Mouse (Mus musculus) intestine, postnatal 0 days (tissue): ENCODE results near the gene Dnal1. TPM values are rescaled to one million over a fixed set of nuclear protein-coding genes. Genes with fewer than 3 reads are reported as not detected.

Source experiments
- ATAC-seq: fragments of 200-750 bp; cut with Nextera tagmentation; 2 replicates; pipeline ENCODE4 v1.8.0; 2017; ENCODE audit warnings: mild to moderate bottlenecking, moderate TSS enrichment, moderate library complexity
- H3K27ac ChIP-seq: fragments of 300-500 bp; sonication (generic); 2 replicates; pipeline ENCODE4 v1.5.1; 2014; ENCODE audit warnings: mild to moderate bottlenecking, low read depth, low read length, moderate library complexity
- H3K27me3 ChIP-seq: fragments of 300-500 bp; sonication (generic); replicated peaks from 2 replicates; pipeline ENCODE4 v1.6.1; 2014; ENCODE audit warnings: low read length, mixed read lengths; ENCODE audit not compliant: control insufficient read depth, insufficient read depth
- H3K36me3 ChIP-seq: fragments of 300-500 bp; sonication (generic); 2 replicates; pipeline ENCODE4 v1.6.1; 2014; ENCODE audit warnings: mild to moderate bottlenecking, moderate library complexity; ENCODE audit not compliant: control insufficient read depth, insufficient read depth
- H3K4me1 ChIP-seq: fragments of 300-500 bp; sonication (generic); replicated peaks from 2 replicates; pipeline ENCODE4 v1.6.1; 2014; ENCODE audit warnings: antibody characterized with exemption, low read length, mixed read lengths; ENCODE audit not compliant: control insufficient read depth, insufficient read depth
- H3K4me2 ChIP-seq: fragments of 300-500 bp; sonication (generic); replicated peaks from 2 replicates; pipeline ENCODE4 v1.6.1; 2014; ENCODE audit warnings: low read depth, mild to moderate bottlenecking, moderate library complexity
- H3K4me3 ChIP-seq: fragments of 300-500 bp; sonication (generic); 2 replicates; pipeline ENCODE4 v1.5.1; 2014; ENCODE audit warnings: low read depth, low read length
- H3K9ac ChIP-seq: fragments of 300-500 bp; sonication (generic); 2 replicates; pipeline ENCODE4 v1.6.1; 2014; ENCODE audit warnings: mild to moderate bottlenecking, low read depth, low read length
- H3K9me3 ChIP-seq: fragments of 300-500 bp; sonication (generic); 2 replicates; pipeline ENCODE4 v1.6.1; 2016; ENCODE audit warnings: mixed run types; ENCODE audit not compliant: control insufficient read depth
- CTCF ChIP-seq: sonication (generic); IDR thresholded peaks from 2 replicates; pipeline ENCODE4 v1.5.1; 2016; ENCODE audit warnings: low read depth, mild to moderate bottlenecking, control low read depth, antibody characterized with exemption, moderate library complexity
- WGBS: fragments of 180-500 bp; shearing (Covaris S2); extraction: QIAGEN DNeasy Blood & Tissue Kit; methylation state at CpG from one replicate; pipeline ENCODE4 v1.1.7; 2014; 5-methylcytosine and 5-hydroxymethylcytosine counted together
- polyA plus RNA-seq: library from polyadenylated mRNA; unstranded; fragments of >200 nt; fragmentation: Nextera tagmentation; extraction: Ambion mirVana; gene quantifications from 2 replicates; pipeline ENCODE4 v1.2.1, GENCODE M21; 2015

Gene Dnal1
- polyA plus RNA-seq, 1 experiment from 2014 or later, result 1.0 TPM

GRCm38 (mm10) chr12:84148622-84149012 is 34.5 kb downstream of the Dnal1 start:
- Histone ChIP-seq H3K9me3 (no peaks in the 10 kb centered on the region), H3K4me3 (peak overlapping the region; percentile 50), H3K4me1 (0 out of 2 replicates have a peak, but pooled peaks cover 2% of the 10 kb centered on the region), H3K9ac (peak overlapping the region; percentile 37; the same call in 1 of the 2 replicates), H3K27ac (no peak overlapping the region), H3K36me3 (peaks cover 29% of the 10 kb centered on the region), H3K4me2 (peak overlapping the region; percentile 79), H3K27me3 (no peaks in the 10 kb centered on the region)
- no peak for ATAC-seq
- TF ChIP-seq CTCF, result no peak
- WGBS, result 14% methylated on average over 10 of the region's 10 CpGs

GRCm38 (mm10) chr12:84149971-84150370 is 35.8 kb downstream of the Dnal1 start:
- no peak overlapping the region for H3K9ac ChIP-seq
- no peak overlapping the region for H3K4me3 ChIP-seq
- TF ChIP-seq CTCF, result no peak

GRCm38 (mm10) chr12:84150976-84151375 is 36.8 kb downstream of the Dnal1 start:
- no peak for TF ChIP-seq CTCF
- H3K36me3 ChIP-seq, result peaks cover 44% of the 10 kb centered on the region
- no peak for ATAC-seq
- H3K27ac ChIP-seq, result no peak overlapping the region
- H3K4me3 ChIP-seq, result no peak overlapping the region
- no peaks in the 10 kb centered on the region for H3K9me3 ChIP-seq
- WGBS, result 20% methylated on average over 6 of the region's 6 CpGs
- 0 out of 2 replicates have a peak, but pooled peaks cover 2% of the 10 kb centered on the region for H3K4me1 ChIP-seq
- no peak overlapping the region for H3K4me2 ChIP-seq
- H3K9ac ChIP-seq, result no peak overlapping the region
- no peaks in the 10 kb centered on the region for H3K27me3 ChIP-seq

More at GRCm38 (mm10) chr12:84149971-84150370, 35.8 kb downstream of the Dnal1 start:
- WGBS, result 92% methylated on average over 15 of the region's 15 CpGs
- Histone ChIP-seq H3K27ac (no peak overlapping the region), H3K4me1 (0 out of 2 replicates have a peak, but pooled peaks cover 2% of the 10 kb centered on the region), H3K27me3 (no peaks in the 10 kb centered on the region), H3K4me2 (no peak overlapping the region), H3K9me3 (no peaks in the 10 kb centered on the region), H3K36me3 (peaks cover 35% of the 10 kb centered on the region)
- ATAC-seq, result no peak

GRCm38 (mm10) chr12:84151911-84152310 is 37.7 kb downstream of the Dnal1 start:
- H3K4me2 ChIP-seq, result peak overlapping the region; percentile 54
- H3K27me3 ChIP-seq, result no peaks in the 10 kb centered on the region
- 0 out of 2 replicates have a peak overlapping the region, but pooled peaks have one; percentile 17 for H3K9ac ChIP-seq
- no peak for TF ChIP-seq CTCF
- peaks cover 48% of the 10 kb centered on the region for H3K36me3 ChIP-seq
- no peaks in the 10 kb centered on the region for H3K9me3 ChIP-seq
- ATAC-seq, result no peak; the same call in 1 of the 2 replicates
- H3K27ac ChIP-seq, result peak overlapping the region; percentile 66
- H3K4me3 ChIP-seq, result no peak overlapping the region
- WGBS, result 55% methylated on average over 10 of the region's 10 CpGs
- H3K4me1 ChIP-seq, result 0 out of 2 replicates have a peak, but pooled peaks cover 2% of the 10 kb centered on the region

GRCm38 (mm10) chr12:84152352-84153190 is 38.4 kb downstream of the Dnal1 start:
- TF ChIP-seq CTCF, result no peak
- Histone ChIP-seq H3K36me3 (peaks cover 55% of the 10 kb centered on the region), H3K4me3 (0 out of 2 replicates have a peak overlapping the region, but pooled peaks have one; percentile 2), H3K4me1 (0 out of 2 replicates have a peak, but pooled peaks cover 2% of the 10 kb centered on the region), H3K9ac (peak overlapping the region; percentile 17; the same call in 1 of the 2 replicates), H3K9me3 (no peaks in the 10 kb centered on the region), H3K27ac (peak overlapping the region; percentile 66), H3K4me2 (peak overlapping the region; percentile 54), H3K27me3 (no peaks in the 10 kb centered on the region)
- WGBS, result 36% methylated on average over 32 of the region's 32 CpGs
- peak; percentile 35 for ATAC-seq

- Histone ChIP-seq H3K9me3 (no peaks in the 10 kb centered on the region), H3K36me3 (peaks cover 63% of the 10 kb centered on the region), H3K9ac (no peak overlapping the region), H3K4me1 (0 out of 2 replicates have a peak, but pooled peaks cover 2% of the 10 kb centered on the region), H3K27ac (no peak overlapping the region), H3K4me3 (no peak overlapping the region), H3K27me3 (no peaks in the 10 kb centered on the region), H3K4me2 (no peak overlapping the region)
- no peak for ATAC-seq
- WGBS, result 79% methylated on average over 6 of the region's 6 CpGs
- no peak; the same call in 1 of the 2 replicates for TF ChIP-seq CTCF
These were observed 39.2 kb downstream of the Dnal1 start for GRCm38 (mm10) chr12:84153414-84153813.
